Mouse (Mus musculus) neural tube, embryonic 13.5 days (tissue): ENCODE results near the gene Retreg3. TPM values are rescaled to one million over a fixed set of nuclear protein-coding genes. Genes with fewer than 3 reads are reported as not detected.
A peak's percentile ranks its signal among the peaks of the same experiment; 100 is the strongest.
"Not testable (repeated sequence)": the region's sequence is repeated elsewhere in the genome, so short reads cannot be mapped to it uniquely, and the experiment has no call there.

Experiments used
- ATAC-seq: fragments of 200-750 bp; cut with Nextera tagmentation; 2 replicates; pipeline ENCODE4 v1.8.0; 2017; ENCODE audit warnings: low read depth, mild to moderate bottlenecking, moderate TSS enrichment, moderate library complexity
- H3K27ac ChIP-seq: fragments of 300-500 bp; sonication (generic); replicated peaks from 2 replicates; pipeline ENCODE4 v1.5.1; 2015; ENCODE audit warnings: moderate library complexity, mild to moderate bottlenecking, inconsistent platforms
- H3K27me3 ChIP-seq: fragments of 300-500 bp; sonication (generic); 2 replicates; pipeline ENCODE4 v1.6.1; 2015; ENCODE audit warnings: mild to moderate bottlenecking, inconsistent platforms
- H3K36me3 ChIP-seq: fragments of 300-500 bp; sonication (generic); 2 replicates; pipeline ENCODE4 v1.6.1; 2015; ENCODE audit warnings: mild to moderate bottlenecking, inconsistent platforms
- H3K4me1 ChIP-seq: fragments of 300-500 bp; sonication (generic); replicated peaks from 2 replicates; pipeline ENCODE4 v1.6.1; 2015; ENCODE audit warnings: inconsistent platforms
- H3K4me2 ChIP-seq: fragments of 300-500 bp; sonication (generic); 2 replicates; pipeline ENCODE4 v1.6.1; 2015; ENCODE audit warnings: inconsistent platforms, mild to moderate bottlenecking, moderate library complexity
- H3K4me3 ChIP-seq: fragments of 300-500 bp; sonication (generic); 2 replicates; pipeline ENCODE4 v1.5.1; 2015; ENCODE audit warnings: mild to moderate bottlenecking, inconsistent platforms
- H3K9ac ChIP-seq: fragments of 300-500 bp; sonication (generic); 2 replicates; pipeline ENCODE4 v1.6.1; 2015; ENCODE audit warnings: moderate library complexity, mild to moderate bottlenecking, inconsistent platforms
- H3K9me3 ChIP-seq: fragments of 300-500 bp; sonication (generic); 2 replicates; pipeline ENCODE4 v1.6.1; 2016; ENCODE audit warnings: inconsistent platforms
- WGBS: fragments of 180-500 bp; shearing (Covaris S2); methylation state at CpG from one replicate; pipeline ENCODE4 v1.1.7; 2015; 5-methylcytosine and 5-hydroxymethylcytosine counted together
- polyA plus RNA-seq: library from polyadenylated mRNA; unstranded; fragments of >200 nt; fragmentation: Nextera tagmentation; extraction: Ambion mirVana; gene quantifications from 2 replicates; pipeline ENCODE4 v1.2.1, GENCODE M21; 2015

The Retreg3 gene
- polyA plus RNA-seq, 1 experiment from 2014 or later, result 25.8 TPM

DNA sequence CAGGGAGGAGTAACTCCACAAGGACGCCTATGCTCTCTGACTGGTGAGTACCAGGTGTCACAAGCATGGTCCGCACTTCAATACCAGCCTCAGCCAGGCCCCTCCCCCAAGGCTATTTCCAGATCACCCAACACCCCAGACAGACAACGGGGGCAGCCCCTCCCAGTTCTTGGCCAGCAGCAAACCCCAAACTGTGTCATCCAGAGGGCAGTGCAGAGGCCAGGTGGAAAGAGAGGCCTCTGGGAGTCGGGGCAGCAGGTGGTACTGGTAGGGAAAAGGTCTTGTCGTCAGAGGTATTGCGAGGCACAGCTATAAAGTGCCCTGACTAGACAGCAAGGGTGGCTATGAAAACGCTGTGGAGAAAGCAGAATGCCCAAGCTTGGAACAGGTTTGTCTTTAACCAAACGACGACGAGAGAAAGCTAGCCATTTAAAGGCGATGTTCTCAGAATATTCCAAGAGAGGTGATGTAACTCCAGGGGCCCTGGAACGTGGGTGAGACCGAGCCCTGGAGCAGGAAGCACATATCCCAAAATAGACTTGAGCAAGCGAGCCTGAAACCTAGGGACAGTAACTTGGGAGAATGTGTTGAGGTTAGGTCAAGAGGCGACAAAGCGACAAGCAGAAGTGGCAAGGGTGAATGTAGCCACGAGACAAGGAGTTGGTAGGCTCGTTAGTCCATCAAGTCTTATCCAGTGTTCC lies 10.5 kb upstream of the Retreg3 start:
- peaks cover 4% of the 10 kb centered on the region; the same call in 1 of the 2 replicates for H3K27me3 ChIP-seq
- H3K4me2 ChIP-seq, result no peak overlapping the region
- H3K9ac ChIP-seq, result no peak overlapping the region
- no peaks in the 10 kb centered on the region for H3K9me3 ChIP-seq
- H3K36me3 ChIP-seq, result peaks cover 22% of the 10 kb centered on the region
- no peak for ATAC-seq
- H3K4me3 ChIP-seq, result no peak overlapping the region
- H3K4me1 ChIP-seq, result no peaks in the 10 kb centered on the region
- 46% methylated on average over 18 of the region's 18 CpGs for WGBS
- H3K27ac ChIP-seq, result no peak overlapping the region

DNA sequence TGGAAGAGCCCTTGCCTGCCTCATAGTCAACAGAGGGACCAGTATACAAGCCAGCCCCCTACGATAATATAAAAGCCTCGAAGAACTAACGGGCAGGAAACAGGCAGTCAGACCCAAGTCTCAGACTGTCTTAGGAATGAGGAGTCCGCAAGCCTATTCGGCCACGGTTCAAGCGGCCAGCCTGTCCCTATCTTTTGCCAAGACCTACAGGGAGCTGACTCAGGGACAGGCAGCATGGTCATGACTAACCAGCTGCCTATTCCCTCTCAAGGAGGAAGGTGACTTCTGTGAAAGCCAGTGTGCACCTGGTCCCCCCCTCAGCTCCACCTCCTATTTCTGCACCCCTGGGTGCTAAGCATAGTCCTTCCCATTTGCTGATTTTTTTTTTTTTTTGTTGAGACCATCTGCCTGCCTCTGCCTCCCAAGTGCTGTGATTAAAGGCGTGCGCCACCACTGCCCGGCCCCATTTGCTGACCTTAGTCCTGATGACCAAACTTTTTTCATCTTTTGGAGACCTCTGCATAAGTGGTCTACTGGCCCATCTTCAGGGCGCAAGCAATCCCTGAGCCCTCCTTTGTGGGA lies 9.4 kb upstream of the Retreg3 start:
- H3K4me3 ChIP-seq, result no peak overlapping the region
- H3K4me1 ChIP-seq, result no peaks in the 10 kb centered on the region
- peaks cover 27% of the 10 kb centered on the region for H3K36me3 ChIP-seq
- no peak for ATAC-seq
- no peak overlapping the region for H3K9ac ChIP-seq
- no peaks in the 10 kb centered on the region for H3K27me3 ChIP-seq
- 81% methylated on average over 11 of the region's 11 CpGs for WGBS
- H3K9me3 ChIP-seq, result no peaks in the 10 kb centered on the region
- H3K27ac ChIP-seq, result no peak overlapping the region
- no peak overlapping the region for H3K4me2 ChIP-seq

DNA sequence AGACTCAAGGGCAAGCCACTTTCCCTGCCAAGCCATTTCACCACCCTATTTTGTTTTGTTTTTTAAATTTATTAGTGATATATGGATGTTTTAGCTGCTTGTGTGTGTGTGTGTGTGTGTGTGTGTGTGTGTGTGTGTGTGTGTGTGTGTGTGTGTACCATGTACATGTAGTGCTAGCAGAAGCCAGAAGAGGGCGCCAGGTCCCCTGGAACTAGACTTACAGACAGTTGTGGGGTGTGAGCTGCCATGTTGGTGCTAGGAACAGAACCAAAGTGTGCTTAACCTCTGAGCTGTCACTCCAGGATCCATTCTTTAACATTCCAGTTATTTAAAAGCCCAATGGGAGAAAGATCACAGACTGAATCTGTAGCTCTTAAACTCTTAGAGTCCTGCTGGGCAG lies 7.4 kb upstream of the Retreg3 start:
- no peaks in the 10 kb centered on the region for H3K27me3 ChIP-seq
- no peak overlapping the region for H3K4me3 ChIP-seq
- 91% methylated on average over 1 of the region's 1 CpGs for WGBS
- no peak overlapping the region for H3K9ac ChIP-seq
- no peak overlapping the region for H3K4me2 ChIP-seq
- no peaks in the 10 kb centered on the region for H3K4me1 ChIP-seq
- H3K9me3 ChIP-seq, result no peaks in the 10 kb centered on the region
- peaks cover 47% of the 10 kb centered on the region for H3K36me3 ChIP-seq
- H3K27ac ChIP-seq, result no peak overlapping the region
- ATAC-seq, result no peak

DNA sequence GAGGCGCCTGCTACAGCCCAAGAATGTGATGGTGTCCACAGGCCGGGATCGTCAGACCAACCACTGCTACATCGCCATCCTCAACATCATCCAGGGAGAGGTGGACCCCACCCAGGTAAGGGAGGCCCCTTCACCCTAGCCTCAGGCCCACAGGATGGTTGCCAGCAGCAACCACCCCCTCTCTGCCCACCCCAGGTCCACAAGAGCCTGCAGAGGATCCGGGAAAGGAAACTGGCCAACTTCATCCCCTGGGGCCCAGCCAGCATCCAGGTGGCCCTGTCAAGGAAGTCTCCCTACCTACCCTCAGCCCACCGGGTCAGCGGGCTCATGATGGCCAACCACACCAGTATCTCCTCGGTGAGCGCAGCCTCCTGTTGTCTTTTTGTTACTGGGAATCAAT lies 5.3 kb upstream of the Retreg3 start:
- ATAC-seq, H3K27ac ChIP-seq, H3K27me3 ChIP-seq, H3K4me2 ChIP-seq, H3K9me3 ChIP-seq, H3K9ac ChIP-seq, H3K4me3 ChIP-seq: not testable (repeated sequence)
- H3K4me1 ChIP-seq, result peaks cover 16% of the 10 kb centered on the region
- 95% methylated on average over 9 of the region's 9 CpGs for WGBS
- H3K36me3 ChIP-seq, result peaks cover 47% of the 10 kb centered on the region

DNA sequence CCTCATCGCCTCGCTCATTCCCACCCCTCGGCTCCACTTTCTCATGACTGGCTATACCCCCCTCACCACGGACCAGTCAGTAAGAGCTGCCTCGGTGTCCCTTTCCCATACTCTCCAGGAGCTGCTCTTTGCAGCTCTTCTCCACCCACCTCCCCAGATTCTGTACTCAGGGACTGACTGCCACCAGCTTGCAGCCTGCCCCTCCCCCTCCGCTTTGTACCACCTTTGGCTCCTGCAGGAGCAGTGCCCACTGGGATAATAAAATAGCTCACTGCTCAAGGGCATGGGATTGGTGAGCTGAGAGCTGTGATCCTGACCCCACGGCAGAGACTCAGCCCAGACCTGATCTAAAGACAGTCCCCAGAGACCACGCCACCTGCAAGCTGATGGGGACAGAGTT lies 4.8 kb upstream of the Retreg3 start:
- Histone ChIP-seq H3K36me3 (peaks cover 47% of the 10 kb centered on the region), H3K4me1 (peaks cover 16% of the 10 kb centered on the region)
- not testable (repeated sequence) for H3K9ac ChIP-seq, H3K27ac ChIP-seq, H3K4me3 ChIP-seq, ATAC-seq, H3K4me2 ChIP-seq, H3K27me3 ChIP-seq, H3K9me3 ChIP-seq
- WGBS, result 93% methylated on average over 8 of the region's 8 CpGs

DNA sequence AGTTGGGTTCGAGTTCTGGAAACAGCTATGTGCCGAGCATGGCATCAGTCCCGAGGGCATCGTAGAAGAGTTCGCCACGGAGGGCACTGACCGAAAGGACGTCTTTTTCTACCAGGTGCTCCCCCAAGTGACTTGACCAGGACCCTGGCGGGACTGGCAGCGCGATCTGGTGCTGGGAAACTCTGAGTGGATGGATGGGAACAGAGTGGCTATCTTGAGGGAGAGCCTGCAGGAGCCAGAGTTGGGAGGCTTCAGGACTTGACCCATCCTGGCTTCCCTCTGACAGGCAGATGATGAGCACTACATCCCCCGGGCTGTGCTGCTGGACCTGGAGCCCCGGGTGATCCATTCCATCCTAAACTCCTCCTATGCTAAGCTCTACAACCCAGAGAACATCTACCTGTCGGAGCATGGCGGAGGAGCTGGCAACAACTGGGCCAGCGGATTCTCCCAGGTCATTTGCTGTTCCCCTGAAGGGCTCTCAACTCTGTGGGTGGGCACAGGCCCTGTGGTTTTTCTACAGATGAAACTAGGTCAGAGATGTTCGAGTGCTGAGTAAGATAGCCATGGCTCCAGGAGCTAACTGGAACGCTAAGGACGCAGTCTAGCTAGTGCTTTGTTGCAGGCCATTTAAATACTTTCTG lies 974 bp upstream of the Retreg3 start:
- WGBS, result 25% methylated on average over 19 of the region's 19 CpGs
- Histone ChIP-seq H3K36me3 (peaks cover 35% of the 10 kb centered on the region), H3K4me2 (peak overlapping the region; percentile 79), H3K4me3 (peak overlapping the region; percentile 81), H3K4me1 (peaks cover 51% of the 10 kb centered on the region), H3K9me3 (no peaks in the 10 kb centered on the region), H3K27ac (peak overlapping the region; percentile 89), H3K27me3 (no peaks in the 10 kb centered on the region), H3K9ac (peak overlapping the region; percentile 83)
- no peak; the same call in 1 of the 2 replicates for ATAC-seq

DNA sequence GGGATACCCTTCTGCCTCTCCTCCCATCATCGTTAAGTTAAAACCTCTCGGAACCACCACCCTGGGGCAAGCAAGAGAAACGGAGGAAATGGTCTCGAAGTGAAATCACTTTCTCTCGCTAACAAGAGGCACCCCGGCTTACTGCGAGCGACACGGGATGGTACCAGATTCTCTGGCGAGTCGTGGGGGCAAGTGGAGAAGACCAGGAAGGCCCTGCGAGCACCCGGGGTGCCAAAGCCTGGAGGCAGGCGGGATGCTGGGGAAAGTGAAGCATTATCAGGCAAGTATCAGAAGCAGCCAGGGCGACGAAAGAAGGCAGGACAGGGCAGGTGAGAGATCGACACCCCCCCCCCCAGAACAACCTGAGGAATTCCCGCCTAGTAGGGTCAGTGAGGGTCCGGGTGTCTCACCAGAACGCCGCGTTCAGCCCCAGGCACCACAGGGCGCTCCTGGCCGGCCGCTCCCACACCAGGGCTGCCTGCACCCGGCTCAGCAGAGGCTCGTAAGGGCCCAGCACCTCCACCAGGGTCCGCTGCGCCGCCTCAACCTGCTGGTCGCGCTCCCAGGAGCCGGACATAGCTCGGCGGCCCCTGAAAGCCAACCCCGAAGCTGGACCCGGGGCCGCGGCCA lies 447 bp downstream of the Retreg3 start:
- Histone ChIP-seq H3K27ac (peak overlapping the region; percentile 87), H3K9me3 (no peaks in the 10 kb centered on the region), H3K4me1 (peaks cover 65% of the 10 kb centered on the region), H3K27me3 (no peaks in the 10 kb centered on the region), H3K9ac (peak overlapping the region; percentile 96), H3K4me2 (peak overlapping the region; percentile 93), H3K36me3 (peaks cover 27% of the 10 kb centered on the region), H3K4me3 (peak overlapping the region; percentile 81)
- ATAC-seq, result peak; percentile 78
- under 1% methylated on average over 39 of the region's 39 CpGs for WGBS

DNA sequence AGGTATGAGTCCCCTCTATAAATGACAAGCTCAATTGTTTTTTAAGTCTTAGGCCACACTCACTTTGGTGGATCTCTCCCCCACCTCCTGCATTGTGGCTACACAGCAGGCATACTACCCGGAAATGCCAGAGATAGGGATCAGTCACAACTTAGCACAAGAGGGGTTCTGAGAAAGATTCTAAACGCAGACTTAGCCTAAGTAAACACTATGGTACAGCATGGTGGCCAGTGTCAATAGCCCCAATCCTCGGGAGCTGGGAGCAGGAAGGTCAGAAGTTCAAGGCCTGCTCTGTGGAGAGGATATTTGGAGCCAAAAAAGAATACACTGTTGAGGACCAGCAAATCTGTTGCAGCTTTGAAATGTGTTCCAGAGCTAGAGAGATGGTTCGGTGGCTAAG lies 1.6 kb downstream of the Retreg3 start:
- Histone ChIP-seq H3K9me3 (0 out of 2 replicates have a peak, but pooled peaks cover 2% of the 10 kb centered on the region), H3K4me1 (peaks cover 65% of the 10 kb centered on the region), H3K36me3 (peaks cover 17% of the 10 kb centered on the region), H3K4me3 (peak overlapping the region; percentile 81), H3K4me2 (peak overlapping the region; percentile 93), H3K27ac (no peak overlapping the region), H3K9ac (peak overlapping the region; percentile 96), H3K27me3 (no peaks in the 10 kb centered on the region)
- no peak for ATAC-seq
- WGBS, result 51% methylated on average over 4 of the region's 4 CpGs

DNA sequence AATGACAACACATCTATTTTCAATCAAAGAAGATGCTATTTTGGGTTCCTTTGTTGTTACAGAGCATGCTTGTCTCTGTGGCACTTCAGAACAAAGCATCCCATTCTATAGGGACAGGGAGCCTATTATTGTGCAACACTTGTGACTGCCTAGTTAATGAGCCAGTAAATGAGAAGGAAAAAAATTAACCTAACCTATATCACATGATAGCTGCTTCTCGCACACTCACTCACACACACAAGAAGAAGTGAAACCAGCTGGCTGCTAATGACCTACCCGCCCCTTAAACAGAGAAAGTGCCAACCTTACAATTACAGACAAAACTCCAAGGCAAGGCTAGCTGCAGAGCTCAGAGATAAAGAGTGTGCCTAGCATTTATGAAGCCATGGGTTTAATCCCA lies 4.1 kb downstream of the Retreg3 start:
- WGBS, result 34% methylated on average over 2 of the region's 2 CpGs
- Histone ChIP-seq H3K4me2 (peak overlapping the region; percentile 22), H3K9ac (peak overlapping the region; percentile 14; the same call in 1 of the 2 replicates), H3K27me3 (no peaks in the 10 kb centered on the region), H3K4me3 (no peak overlapping the region), H3K27ac (peak overlapping the region; percentile 71), H3K9me3 (0 out of 2 replicates have a peak, but pooled peaks cover 4% of the 10 kb centered on the region), H3K36me3 (peaks cover 13% of the 10 kb centered on the region), H3K4me1 (peaks cover 63% of the 10 kb centered on the region)
- ATAC-seq, result no peak

DNA sequence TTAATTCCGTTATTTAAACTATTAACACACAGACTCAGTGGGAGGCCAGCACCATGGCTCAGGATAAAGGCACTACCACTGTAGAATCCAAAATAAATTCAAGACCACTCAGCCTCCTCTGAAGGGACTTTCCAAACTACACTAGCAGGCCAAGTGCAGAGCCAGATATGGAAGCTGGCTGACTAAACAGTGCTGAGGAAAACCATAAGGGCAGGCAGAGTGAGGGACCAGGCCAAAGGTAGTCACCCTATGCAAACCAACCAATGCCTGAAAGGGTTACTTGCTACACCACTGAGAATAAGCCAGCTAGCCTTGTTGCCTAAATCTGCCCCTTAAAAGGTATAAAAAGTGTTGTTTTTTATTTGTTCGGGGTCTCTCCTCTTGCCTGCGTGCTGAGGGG lies 7.5 kb downstream of the Retreg3 start:
- H3K9ac ChIP-seq, result no peak overlapping the region; the same call in 1 of the 2 replicates
- 84% methylated on average over 3 of the region's 3 CpGs for WGBS
- 0 out of 2 replicates have a peak, but pooled peaks cover 4% of the 10 kb centered on the region for H3K9me3 ChIP-seq
- H3K27ac ChIP-seq, result no peak overlapping the region
- ATAC-seq, result no peak
- peaks cover 42% of the 10 kb centered on the region for H3K4me1 ChIP-seq
- H3K4me2 ChIP-seq, result no peak overlapping the region
- peaks cover 13% of the 10 kb centered on the region for H3K36me3 ChIP-seq
- H3K27me3 ChIP-seq, result no peaks in the 10 kb centered on the region
- no peak overlapping the region for H3K4me3 ChIP-seq

DNA sequence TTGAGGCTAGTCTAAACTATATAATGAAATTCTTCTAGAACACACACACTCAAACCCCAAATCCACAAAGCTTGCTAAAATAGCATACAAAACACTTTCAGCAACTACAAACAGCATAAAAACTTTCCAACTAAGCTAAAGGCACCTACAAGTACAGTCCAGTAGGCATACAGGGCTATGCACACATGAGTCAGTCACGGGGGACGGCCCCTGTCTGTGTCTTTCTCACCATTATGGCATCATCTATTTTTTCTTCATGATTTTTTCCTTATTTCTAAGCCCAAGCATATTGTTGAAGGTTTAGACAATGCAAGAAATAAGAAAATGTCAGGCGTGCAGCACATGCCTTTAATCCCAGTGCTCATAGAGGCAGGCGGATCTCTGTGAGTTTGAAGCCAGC lies 8.5 kb downstream of the Retreg3 start:
- Histone ChIP-seq H3K27me3 (no peaks in the 10 kb centered on the region), H3K27ac (no peak overlapping the region), H3K4me2 (no peak overlapping the region), H3K9me3 (0 out of 2 replicates have a peak, but pooled peaks cover 4% of the 10 kb centered on the region), H3K4me3 (no peak overlapping the region), H3K9ac (no peak overlapping the region), H3K36me3 (peaks cover 8% of the 10 kb centered on the region), H3K4me1 (peaks cover 31% of the 10 kb centered on the region)
- WGBS, result 92% methylated on average over 4 of the region's 4 CpGs
- ATAC-seq, result no peak

DNA sequence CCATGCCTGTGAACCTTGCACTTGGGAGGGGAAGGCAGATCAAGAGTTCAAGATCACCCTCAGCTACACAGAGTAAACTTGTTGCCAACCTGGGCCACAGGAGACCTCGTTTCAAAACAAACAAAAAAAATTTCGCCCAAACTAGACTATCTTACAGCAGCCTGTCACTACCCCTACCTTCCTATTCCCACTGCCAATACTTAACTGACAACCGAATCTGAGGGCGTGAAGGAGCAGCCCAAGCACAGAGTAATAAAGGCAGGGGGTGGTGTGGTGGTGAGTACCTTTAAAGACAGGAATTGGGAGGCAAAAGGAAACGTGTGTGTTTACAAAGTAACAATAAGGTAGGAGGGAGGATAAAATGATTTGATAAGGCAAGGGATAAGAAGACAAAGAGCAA lies 9.0 kb downstream of the Retreg3 start:
- H3K27me3 ChIP-seq, result no peaks in the 10 kb centered on the region
- no peak overlapping the region for H3K27ac ChIP-seq
- H3K4me3 ChIP-seq, result no peak overlapping the region
- H3K9me3 ChIP-seq, result 0 out of 2 replicates have a peak, but pooled peaks cover 4% of the 10 kb centered on the region
- WGBS, result 58% methylated on average over 5 of the region's 5 CpGs
- ATAC-seq, result no peak
- H3K4me1 ChIP-seq, result peaks cover 27% of the 10 kb centered on the region
- no peak overlapping the region for H3K4me2 ChIP-seq
- no peak overlapping the region for H3K9ac ChIP-seq
- H3K36me3 ChIP-seq, result peaks cover 12% of the 10 kb centered on the region
